Mouse (Mus musculus) bone marrow, adult 2 months (tissue): ENCODE measurements at regions not wholly inside any gene's neighbourhood (a gene's known extent, or its start where the extent isn't known, plus 50 kb on each side); places are given as distances from the start of the nearest gene placed in this dataset.

Experiments used
- CTCF ChIP-seq: fragments of 200-500 bp; IDR thresholded peaks from 2 replicates; pipeline ENCODE4 v1.5.1; 2011; ENCODE audit warnings: low read length, control low read depth; ENCODE audit not compliant: control insufficient read depth, insufficient read depth
- POLR2A ChIP-seq: fragments of 200-500 bp; IDR thresholded peaks from 2 replicates; pipeline ENCODE4 v1.6.1; 2011; ENCODE audit warnings: low read depth, mild to moderate bottlenecking, control low read depth, low read length, borderline replicate concordance; ENCODE audit not compliant: control insufficient read depth

GRCm38 (mm10) chr7:125263756-125264155, 180.7 kb upstream of the Kdm8 start:
- TF ChIP-seq POLR2A (no peak), CTCF (no peak)
